Mouse (Mus musculus) spleen, postnatal 4 days (tissue): ENCODE results near the gene Mre11a.
A peak's percentile ranks its signal among the peaks of the same experiment; 100 is the strongest.

Experiments
- DNase-seq, 2 experiments: peaks; one replicate each; pipeline ENCODE4 v3.0.0; 2022; ENCODE audit warnings: low spot score in 2 of 2

Mre11a gene

DNA sequence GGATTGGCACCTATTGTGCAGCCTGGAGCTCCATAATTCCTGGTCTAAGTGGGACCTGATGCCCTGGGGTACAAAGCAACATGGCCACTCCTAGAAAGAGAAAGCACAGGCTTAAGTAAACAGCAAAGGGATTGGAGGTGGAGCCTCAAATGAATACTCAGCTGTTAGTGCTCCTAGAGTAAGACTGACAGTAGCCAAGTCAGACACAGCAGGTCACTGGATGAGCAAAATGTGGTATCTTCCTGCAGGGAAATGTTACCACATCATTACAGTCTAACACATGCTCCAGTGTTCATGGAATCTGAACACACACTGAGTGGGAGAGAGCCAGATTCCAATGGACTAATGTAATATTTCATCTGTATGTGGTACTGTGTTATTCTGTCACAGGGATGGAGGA lies 36.9 kb downstream of the Mre11a start:
- no peak for DNase-seq

- no peak for DNase-seq
These were observed 40.4 kb downstream of the Mre11a start for GRCm38 (mm10) chr9:14824840-14825239.

GRCm38 (mm10) chr9:14827875-14828274 lies 43.4 kb downstream of the Mre11a start:
- no peak for DNase-seq

GRCm38 (mm10) chr9:14832046-14832445 lies 47.6 kb downstream of the Mre11a start:
- DNase-seq: no peak

DNA sequence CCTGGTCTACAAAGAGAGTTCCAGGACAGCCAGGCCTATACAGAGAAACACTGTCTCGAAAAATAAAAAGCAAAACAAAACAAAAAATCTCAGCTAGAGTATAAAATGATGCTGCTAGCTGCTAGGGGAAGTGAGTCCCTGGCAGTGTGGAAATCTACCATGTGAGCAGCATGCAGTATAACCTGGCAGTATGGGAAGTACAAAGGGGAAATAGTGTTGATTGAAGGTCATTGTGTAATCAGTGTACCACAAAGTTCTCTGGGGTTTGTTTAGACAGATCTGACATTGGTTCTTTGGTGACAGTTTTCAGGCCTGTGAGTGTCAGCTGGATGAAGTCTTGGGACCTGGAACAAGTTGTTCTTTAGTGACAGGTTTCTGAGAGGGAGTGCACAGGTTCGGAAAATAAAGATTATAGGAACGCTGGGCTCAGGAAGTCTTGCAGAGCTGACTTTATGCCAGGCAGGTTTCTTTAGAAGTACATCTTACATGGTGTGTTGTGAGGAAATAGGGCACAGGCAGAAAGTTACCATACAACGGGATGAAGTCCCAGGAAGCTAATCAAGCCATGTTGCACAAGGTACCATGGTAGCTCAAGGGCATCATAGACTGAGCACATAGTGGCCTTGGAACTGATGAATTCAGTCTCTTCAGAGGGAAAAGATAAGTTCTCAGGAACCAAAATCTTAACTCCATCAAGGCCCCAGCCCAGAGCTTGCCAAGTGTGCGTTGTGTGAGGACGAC lies 51.1 kb downstream of the Mre11a start:
- no peak for DNase-seq

- DNase-seq: no peak
These were observed 55.1 kb downstream of the Mre11a start for GRCm38 (mm10) chr9:14839527-14839926.

DNA sequence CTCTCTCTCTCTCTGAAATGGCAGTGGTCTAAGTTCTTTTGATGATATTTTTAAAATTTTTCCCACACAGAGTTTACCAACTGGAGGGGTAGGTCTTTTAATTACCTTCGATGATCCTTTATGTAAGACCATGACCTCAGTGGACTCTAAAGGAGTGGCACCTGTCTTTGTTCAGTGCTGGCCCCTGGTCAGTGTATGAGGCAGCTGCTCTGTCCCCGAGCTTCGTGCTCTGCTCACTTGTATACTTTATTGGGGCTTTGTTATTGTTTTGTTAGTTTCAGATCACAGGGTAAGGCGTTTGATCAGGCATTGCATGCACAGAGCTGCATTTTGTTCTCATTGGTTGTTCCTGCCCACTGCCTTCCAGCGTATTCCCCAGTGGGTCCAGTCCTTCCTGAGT lies 55.5 kb downstream of the Mre11a start:
- no peak for DNase-seq

DNA sequence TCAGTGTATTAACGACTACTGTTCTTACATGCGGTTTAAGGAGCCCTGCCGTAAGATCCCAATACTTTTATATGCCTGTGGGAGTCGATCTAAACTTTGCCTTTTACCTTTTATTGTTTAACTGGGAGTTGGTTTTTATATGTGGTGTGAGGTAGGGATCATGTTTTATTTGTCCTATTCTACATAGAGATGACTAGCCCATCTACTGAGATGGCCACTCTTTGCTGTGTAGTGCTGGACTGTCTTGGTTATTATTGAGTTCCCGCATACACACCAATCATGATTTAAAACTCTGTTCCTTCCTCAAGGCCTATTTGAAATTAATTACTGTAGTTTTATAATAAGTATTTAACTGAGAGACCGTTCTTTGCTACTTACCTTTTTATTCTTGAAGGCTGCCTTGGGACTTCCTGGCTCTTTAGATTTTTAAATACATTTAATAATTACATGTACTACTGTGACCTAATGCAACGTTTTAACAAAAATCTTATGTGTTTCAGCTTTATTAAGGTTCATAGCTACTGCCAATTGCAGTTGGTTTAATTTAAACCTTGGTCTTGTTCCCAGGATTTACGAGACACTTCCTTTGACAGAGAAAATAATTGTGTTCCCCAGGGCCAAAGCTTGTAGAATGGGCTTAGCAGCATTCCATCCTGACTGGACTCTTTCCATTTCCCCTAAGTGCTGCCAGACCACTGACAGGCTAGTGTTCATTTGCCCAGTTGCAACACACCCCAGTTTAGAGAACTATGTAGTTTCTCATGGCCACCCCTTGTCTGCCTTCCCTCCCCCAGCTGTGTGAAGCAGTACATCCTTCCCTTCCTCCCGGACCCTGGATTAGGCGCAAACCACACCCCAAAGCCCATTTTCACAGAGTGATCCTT lies 57.7 kb downstream of the Mre11a start:
- DNase-seq: no peak

DNA sequence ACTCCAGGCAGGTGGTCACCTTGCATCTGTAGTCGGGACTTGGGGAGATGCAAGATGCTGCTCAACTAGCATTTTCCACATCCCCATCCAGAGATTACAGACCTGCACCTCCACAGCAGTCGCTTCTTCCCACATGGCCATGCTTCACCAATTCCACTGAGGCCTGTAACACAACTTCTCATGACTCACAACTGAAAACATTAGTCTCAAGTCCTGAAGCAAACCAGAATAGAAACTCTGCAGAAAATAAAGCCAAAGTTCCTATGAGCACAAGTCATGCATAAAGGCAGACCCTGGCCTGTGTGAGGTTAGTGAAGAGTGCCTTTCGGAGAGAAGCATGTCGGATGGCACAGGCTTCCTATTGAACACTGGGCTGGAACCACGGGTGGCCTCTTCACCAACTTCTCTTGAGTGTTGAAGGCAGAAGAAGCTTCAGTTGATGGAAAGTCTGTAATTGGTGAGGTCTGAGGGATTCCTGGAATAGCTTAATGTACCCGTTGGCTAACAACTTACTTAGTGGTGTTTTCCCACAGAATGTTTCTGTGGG lies 58.9 kb downstream of the Mre11a start:
- no peak for DNase-seq

DNA sequence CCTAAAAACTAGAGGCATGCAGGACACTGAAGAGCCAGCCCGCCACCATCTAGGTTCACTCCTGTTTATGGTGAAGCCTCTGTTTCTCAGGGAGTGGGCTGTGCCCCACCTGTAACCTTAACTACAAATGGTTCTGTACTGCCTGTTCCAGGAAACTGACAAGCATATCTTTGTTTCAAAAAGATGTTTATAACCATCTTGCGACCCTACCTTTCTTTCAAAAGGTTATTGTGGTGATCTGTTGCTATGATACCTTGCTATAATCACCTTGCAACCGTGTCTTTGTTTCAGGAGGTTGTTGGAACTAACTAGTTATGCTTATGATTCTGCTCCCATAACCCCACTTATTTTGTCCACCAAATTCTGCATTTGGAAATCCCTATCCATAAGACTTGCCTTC lies 59.4 kb downstream of the Mre11a start:
- no peak for DNase-seq

DNA sequence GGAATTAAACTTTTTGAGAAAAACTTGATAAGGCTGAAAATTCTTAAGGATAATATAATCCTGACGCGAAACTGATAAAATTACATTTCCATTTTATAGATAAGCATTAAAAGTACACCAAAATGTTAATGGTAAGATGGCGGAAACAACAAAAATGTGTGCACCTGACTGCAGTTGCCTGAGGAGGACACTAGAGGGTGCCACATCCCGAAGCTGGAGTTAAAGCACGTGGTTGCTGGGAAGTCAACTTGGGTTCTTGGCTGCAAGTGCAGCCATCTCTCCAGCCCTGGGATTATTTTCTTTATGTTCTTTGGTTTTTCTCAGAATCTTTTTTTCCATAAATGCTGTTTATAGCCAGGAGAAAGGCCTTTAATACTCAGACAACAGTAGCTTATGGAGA lies 62.0 kb downstream of the Mre11a start:
- DNase-seq: no peak

- no peak for DNase-seq
These were observed 63.9 kb downstream of the Mre11a start for GRCm38 (mm10) chr9:14848267-14848935.

GRCm38 (mm10) chr9:14854585-14854984 lies 70.1 kb downstream of the Mre11a start:
- no peak for DNase-seq

- DNase-seq: no peak
These were observed 72.6 kb downstream of the Mre11a start for GRCm38 (mm10) chr9:14856922-14857654.

- no peak for DNase-seq
These were observed 73.8 kb downstream of the Mre11a start for GRCm38 (mm10) chr9:14858170-14858706.

DNA sequence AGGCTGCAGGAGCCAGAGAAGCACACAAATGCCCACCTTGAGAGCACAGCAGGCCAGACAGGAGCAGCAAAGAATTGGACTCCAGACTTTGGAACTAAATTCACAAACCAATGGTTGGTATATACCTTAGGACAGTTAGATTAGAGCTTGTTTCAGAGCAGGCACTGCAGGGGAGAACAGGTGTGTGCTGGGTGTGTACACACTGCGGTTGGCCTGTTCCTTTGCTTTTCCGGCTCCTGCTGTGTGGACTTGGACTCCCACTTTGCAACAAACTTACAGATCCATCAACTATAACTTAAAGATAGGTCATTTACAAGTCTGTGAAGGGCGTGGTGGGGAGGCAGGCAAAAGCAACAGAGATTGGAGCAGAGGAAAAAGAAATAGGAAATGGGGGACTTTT lies 74.3 kb downstream of the Mre11a start:
- DNase-seq: no peak

- no peak for DNase-seq
These were observed 75.6 kb downstream of the Mre11a start, which contains the start of gene Gpr83 for GRCm38 (mm10) chr9:14859868-14860639. Gene Gpr83, plus strand, starts transcription at chr9:14860210.

DNA sequence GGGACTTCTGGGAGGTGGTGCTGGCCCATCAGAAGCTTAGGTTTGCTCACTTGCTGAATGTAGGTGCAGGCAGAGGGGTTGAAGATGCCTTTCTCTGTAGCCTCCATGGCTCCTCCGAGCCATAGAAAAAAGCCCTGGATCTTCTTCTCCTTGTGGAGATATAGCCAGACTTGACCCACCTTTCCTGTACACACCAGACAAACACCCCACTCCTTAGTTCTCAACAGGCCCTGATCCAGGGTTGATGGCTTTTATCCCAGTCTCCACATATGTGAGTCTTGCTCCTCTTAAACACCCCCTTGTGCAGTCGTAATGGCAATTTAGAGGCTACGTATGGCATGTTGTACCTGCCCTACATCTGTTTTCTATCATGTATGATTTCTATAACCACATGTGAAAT lies 78.7 kb downstream of the Mre11a start:
- DNase-seq: no peak

- no peak for DNase-seq
These were observed 80.3 kb downstream of the Mre11a start for GRCm38 (mm10) chr9:14864726-14865125.

DNA sequence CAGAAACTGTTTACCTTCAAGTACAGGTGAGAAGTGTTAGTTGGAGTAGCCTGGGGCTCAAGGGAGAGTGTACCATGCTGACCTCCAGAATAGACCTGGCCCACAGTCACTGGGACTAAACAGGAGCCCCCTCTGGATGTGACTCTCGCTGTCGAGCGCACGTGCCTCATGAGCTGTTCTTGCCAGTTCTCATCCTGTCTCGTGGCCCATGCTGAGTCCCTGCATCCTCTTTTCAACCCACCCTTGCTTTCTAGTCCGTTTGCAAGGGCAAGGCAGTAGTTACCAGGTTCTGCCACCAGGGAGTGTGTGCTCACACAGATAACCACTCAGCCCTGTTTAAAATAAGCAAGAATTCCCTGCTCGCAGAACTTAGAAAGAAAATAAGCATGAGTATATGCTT lies 82.5 kb downstream of the Mre11a start:
- peak; percentile 44 to 70 for DNase-seq
